ENCODE assay signal across 29 mouse cellular contexts in genomic region chr14:54352314-54352713, GRCm38 (mm10). TPM values are rescaled to one million over a fixed set of nuclear protein-coding genes. Genes with fewer than 3 reads are reported as not detected.
DNase-seq lines count a peak whose midpoint lies in the region; ATAC-seq and TF ChIP-seq lines count a peak whose summit lies in the region.
"Had no signal": no experiment of that assay in that cellular context is flagged by ENCODE, and none has a peak within 500 bp of the region (broad histone marks: within the 10 kb centered on the region; RNA-seq: fewer than 3 reads in every experiment).

No protein-coding gene starts in this region.

- no peaks in the 10 kb centered on the region; the same call in 1 of the 2 replicates for H3K9me3 ChIP-seq in liver, embryonic 12.5 days (replicated peaks)
- H3K9me3 ChIP-seq in MEL (replicated peaks; ENCODE audit: insufficient read depth, low read length): no peaks in the 10 kb centered on the region
- H3K9me3 ChIP-seq: kidney, embryonic 15.5 days; liver, embryonic 15.5 days; lung, embryonic 15.5 days; midbrain, embryonic 13.5 days; neural tube, embryonic 15.5 days had no signal

- WGBS in liver, adult 2 months: 57% methylated on average over 8 of the region's 8 CpGs
- WGBS in liver, embryonic 12.5 days (ENCODE audit: insufficient replicate concordance): 73% methylated on average over 8 of the region's 8 CpGs

- no peaks in the 10 kb centered on the region for H3K79me2 ChIP-seq in liver, adult 2 months (ENCODE audit: control insufficient read depth, insufficient read depth, low read length)
- H3K79me2 ChIP-seq in MEL (ENCODE audit: control insufficient read depth, insufficient read depth, low read length, poor library complexity): no peaks in the 10 kb centered on the region

- no peak for TF ChIP-seq POLR2A in liver, adult 2 months (IDR thresholded peaks at IDR 0.05; ENCODE audit: extremely low read depth, insufficient read depth, low read length)
- no peak for TF ChIP-seq POLR2A in MEL (IDR thresholded peaks at IDR 0.05; ENCODE audit: control insufficient read depth in 1 of 2, insufficient read depth in 1 of 2, low read depth in 1 of 2, low read length in 2 of 2, poor library complexity in 1 of 2)

- no peaks in the 10 kb centered on the region for H3K36me3 ChIP-seq in liver, adult 2 months (ENCODE audit: control insufficient read depth, insufficient read depth, low read length)
- no peaks in the 10 kb centered on the region for H3K36me3 ChIP-seq in liver, embryonic 12.5 days
- no peaks in the 10 kb centered on the region for H3K36me3 ChIP-seq in MEL (ENCODE audit: control insufficient read depth in 1 of 2, insufficient read depth in 2 of 2, low read length in 2 of 2)
- H3K36me3 ChIP-seq: embryonic facial prominence, embryonic 13.5 days; forebrain, embryonic 12.5 days; kidney, embryonic 15.5 days; liver, embryonic 15.5 days; lung, embryonic 15.5 days; midbrain, embryonic 13.5 days; neural tube, embryonic 15.5 days had no signal

- no peak for ATAC-seq in liver, embryonic 12.5 days
- ATAC-seq: forebrain, postnatal 0 days; hindbrain, postnatal 0 days; midbrain, embryonic 13.5 days had no signal

- no peak for TF ChIP-seq CTCF in liver, adult 2 months (IDR thresholded peaks at IDR 0.05; ENCODE audit: low read depth, low read length)
- TF ChIP-seq CTCF in MEL (IDR thresholded peaks at IDR 0.05 in 2 of 3, conservative IDR thresholded peaks at IDR 0.05 in 1 of 3; ENCODE audit: control insufficient read depth in 1 of 3, insufficient read depth in 1 of 3, low read depth in 2 of 3, low read length in 3 of 3, poor library complexity in 1 of 3, severe bottlenecking in 1 of 3): no peak

- H3K27ac ChIP-seq in liver, adult 2 months (replicated peaks; ENCODE audit: insufficient read depth, low read depth, low read length): no peak overlapping the region
- H3K27ac ChIP-seq in liver, embryonic 12.5 days: no peak overlapping the region
- no peak overlapping the region for H3K27ac ChIP-seq in MEL (ENCODE audit: control insufficient read depth, low read depth, low read length)
- H3K27ac ChIP-seq: embryonic facial prominence, embryonic 13.5 days; forebrain, embryonic 12.5 days; hindbrain, postnatal 0 days; kidney, embryonic 15.5 days; liver, embryonic 15.5 days; lung, embryonic 15.5 days; midbrain, embryonic 13.5 days; neural tube, embryonic 15.5 days; stomach, postnatal 0 days had no signal

- H3K4me1 ChIP-seq in liver, adult 2 months (ENCODE audit: control insufficient read depth, insufficient read depth, low read length): no peaks in the 10 kb centered on the region
- no peaks in the 10 kb centered on the region for H3K4me1 ChIP-seq in liver, embryonic 12.5 days
- H3K4me1 ChIP-seq in MEL (ENCODE audit: control insufficient read depth in 1 of 2, insufficient read depth in 2 of 2, low read length in 2 of 2): no peaks in the 10 kb centered on the region; a peak in 1 of 4 replicates
- H3K4me1 ChIP-seq: embryonic facial prominence, embryonic 13.5 days; forebrain, embryonic 12.5 days; kidney, embryonic 15.5 days; liver, embryonic 15.5 days; lung, embryonic 15.5 days; megakaryocyte, embryonic 14.5 days; midbrain, embryonic 13.5 days; neural tube, embryonic 15.5 days had no signal

- H3K9ac ChIP-seq in liver, adult 2 months (ENCODE audit: low read depth, low read length): no peak overlapping the region
- H3K9ac ChIP-seq in liver, embryonic 12.5 days: no peak overlapping the region
- H3K9ac ChIP-seq in MEL (ENCODE audit: control insufficient read depth, low read depth, low read length, poor library complexity, severe bottlenecking): peak overlapping the region; percentile 55
- H3K9ac ChIP-seq: embryonic facial prominence, embryonic 13.5 days; forebrain, embryonic 12.5 days; forebrain, postnatal 0 days; kidney, embryonic 15.5 days; liver, embryonic 15.5 days; lung, embryonic 15.5 days; midbrain, embryonic 13.5 days; neural tube, embryonic 15.5 days had no signal

- DNase-seq in liver, adult 2 months (ENCODE audit: extremely low read depth, low read depth, low spot score): peak; percentile 23
- DNase-seq in MEL (ENCODE audit: low read depth, low spot score): peak; percentile 85
- DNase-seq in induced T-regulatory cell, adult 2 months (ENCODE audit: low read depth): peak; percentile 39
- DNase-seq in naive thymus-derived CD4-positive, alpha-beta T cell, adult 2 months (ENCODE audit: low read depth): peak; percentile 25
- no peak for DNase-seq in adrenal gland, adult 8-10 months
- DNase-seq in ovary, postnatal 14 days (ENCODE audit: low spot score): no peak
- DNase-seq: adrenal gland, postnatal 36 days; B cell, adult 2 months; cerebellum, adult 18-20 months; cerebellum, postnatal 10 days; forebrain, postnatal 0 days; kidney, adult 18-20 months; kidney, postnatal 25 days; right cerebral cortex, adult 18-20 months; spleen, adult 18-20 months; thymus, adult 18-20 months; thymus, postnatal 25 days had no signal

- H3K27me3 ChIP-seq in liver, adult 2 months (ENCODE audit: control insufficient read depth, insufficient read depth, low read length): no peaks in the 10 kb centered on the region
- H3K27me3 ChIP-seq in liver, embryonic 12.5 days (replicated peaks): no peaks in the 10 kb centered on the region
- H3K27me3 ChIP-seq in MEL (ENCODE audit: control insufficient read depth in 1 of 2, insufficient read depth in 2 of 2, low read length in 2 of 2): no peaks in the 10 kb centered on the region
- H3K27me3 ChIP-seq: embryonic facial prominence, embryonic 13.5 days; forebrain, embryonic 12.5 days; kidney, embryonic 15.5 days; liver, embryonic 15.5 days; lung, embryonic 15.5 days; megakaryocyte, embryonic 14.5 days; midbrain, embryonic 13.5 days; neural tube, embryonic 15.5 days had no signal

- no peak overlapping the region for H3K4me2 ChIP-seq in liver, embryonic 12.5 days
- H3K4me2 ChIP-seq: embryonic facial prominence, embryonic 13.5 days; forebrain, embryonic 12.5 days; kidney, embryonic 15.5 days; liver, embryonic 15.5 days; lung, embryonic 15.5 days; midbrain, embryonic 13.5 days; neural tube, embryonic 15.5 days had no signal

- no peak overlapping the region for H3K4me3 ChIP-seq in liver, adult 2 months (ENCODE audit: insufficient read depth, low read depth, low read length)
- H3K4me3 ChIP-seq in liver, embryonic 12.5 days: no peak overlapping the region
- H3K4me3 ChIP-seq in MEL (ENCODE audit: control insufficient read depth in 1 of 2, insufficient read depth in 1 of 2, low read depth in 2 of 2, low read length in 2 of 2): peak overlapping the region; percentile 60 to 77
- H3K4me3 ChIP-seq: embryonic facial prominence, embryonic 13.5 days; erythroblast, embryonic 14.5 days; forebrain, embryonic 12.5 days; kidney, embryonic 15.5 days; liver, embryonic 15.5 days; lung, embryonic 15.5 days; megakaryocyte, embryonic 14.5 days; midbrain, embryonic 13.5 days; neural tube, embryonic 15.5 days had no signal

- TF ChIP-seq RAD21 in MEL (IDR thresholded peaks at IDR 0.05; ENCODE audit: low read depth, low read length): no peak

- no peak for TF ChIP-seq EP300 in MEL (IDR thresholded peaks at IDR 0.05; ENCODE audit: low read depth in 1 of 2, low read length in 2 of 2)

TF ChIP-seq in MEL, 35 proteins besides CTCF, POLR2A, EP300 and RAD21:
- TF ChIP-seq ETS1 (IDR thresholded peaks at IDR 0.05; ENCODE audit: low read depth, low read length): peak; percentile 43; the same call in 1 of the 2 replicates
- no peak for TF ChIP-seq JUND (IDR thresholded peaks at IDR 0.05; ENCODE audit: low read depth, low read length)
- TF ChIP-seq MAX (IDR thresholded peaks at IDR 0.05; ENCODE audit: low read length): 0 out of 2 replicates have a peak, but pooled peaks have one; percentile 64
- TF ChIP-seq CHD2 (IDR thresholded peaks at IDR 0.05; ENCODE audit: low read length): no peak
- peak; percentile 77; the same call in 1 of the 2 replicates for TF ChIP-seq MXI1 (IDR thresholded peaks at IDR 0.05; ENCODE audit: low read depth, low read length)
- peak; percentile 39; the same call in 1 of the 2 replicates for TF ChIP-seq USF1 (IDR thresholded peaks at IDR 0.05; ENCODE audit: low read depth, low read length)
- no peak for TF ChIP-seq E2F4 (IDR thresholded peaks at IDR 0.05; ENCODE audit: borderline replicate concordance, low read depth, low read length)
- TF ChIP-seq SIN3A (IDR thresholded peaks at IDR 0.05; ENCODE audit: low read length): peak; percentile 80

RNA-seq across cellular contexts. Expression of gene Oxa1l, which starts 8.3 kb away (rescaled TPM):
- 16.4 and 23.1 TPM in 2 replicates for total RNA-seq in liver, adult 2 months (2014; rRNA removed)
- 108 and 116 TPM in 2 replicates for polyA plus RNA-seq in liver, adult 2 months (2012; rRNA removed)
- polyA plus RNA-seq in liver, embryonic 12.5 days (2016; fragmentation: Nextera tagmentation; extraction: Ambion mirVana): 24.9 and 27.3 TPM in 2 replicates
- total RNA-seq in MEL (2012; rRNA removed): 43.3 TPM in 2 replicates
- polyA plus RNA-seq in MEL (2012; ENCODE audit: insufficient read depth in 1 of 2, insufficient read length in 2 of 2, low read depth in 1 of 2, low replicate concordance in 2 of 2, missing spikeins in 1 of 2): 100 to 1,000 TPM in 1 of 2 experiments, not detected in 1; 143 TPM
- 100 to 1,000 TPM in 1 of 4 experiments, 10 to 100 TPM in 3; 88.8 to 106 (median 90.6) TPM for total RNA-seq in adrenal gland, adult 8-10 months (2022)

Comparison
In these comparisons a context has a peak if more than half of its experiments do, and no peak if none do; other contexts are left out.
1. DNase-seq: peak in liver, adult 2 months (single experiment), MEL (single experiment), induced T-regulatory cell, adult 2 months (single experiment) and naive thymus-derived CD4-positive, alpha-beta T cell, adult 2 months (single experiment); none in adrenal gland, adult 8-10 months (single experiment) and ovary, postnatal 14 days (single experiment).
2. H3K4me3 ChIP-seq: peak in MEL (2 of 2); none in liver, adult 2 months (single experiment) and liver, embryonic 12.5 days (single experiment).